Mouse (Mus musculus) small intestine, adult 2 months (tissue): ENCODE data around the gene Zfp790. TPM values are rescaled to one million over a fixed set of nuclear protein-coding genes. Genes with fewer than 3 reads are reported as not detected.
A peak's percentile ranks its signal among the peaks of the same experiment; 100 is the strongest.

ENCODE experiments used
- H3K27ac ChIP-seq: fragments of 200-500 bp; 2 replicates; pipeline ENCODE4 v1.5.1; 2012; ENCODE audit warnings: low read depth, low read length, control low read depth, inconsistent platforms; ENCODE audit not compliant: insufficient read depth
- H3K27me3 ChIP-seq: fragments of 200-500 bp; 2 replicates; pipeline ENCODE4 v1.6.1; 2012; ENCODE audit warnings: mild to moderate bottlenecking, moderate library complexity, low read length, inconsistent platforms; ENCODE audit not compliant: control insufficient read depth, insufficient read depth
- H3K36me3 ChIP-seq: fragments of 200-500 bp; 2 replicates; pipeline ENCODE4 v1.6.1; 2012; ENCODE audit warnings: mild to moderate bottlenecking, low read length, control low read depth, inconsistent platforms; ENCODE audit not compliant: control insufficient read depth, insufficient read depth
- H3K4me1 ChIP-seq: fragments of 200-500 bp; 2 replicates; pipeline ENCODE4 v1.6.1; 2012; ENCODE audit warnings: low read length, inconsistent platforms, mixed read lengths; ENCODE audit not compliant: control insufficient read depth, insufficient read depth, insufficient read length
- H3K4me3 ChIP-seq: fragments of 200-500 bp; 2 replicates; pipeline ENCODE4 v1.5.1; 2012; ENCODE audit warnings: low read depth, mild to moderate bottlenecking, control low read depth, inconsistent platforms, low read length, moderate library complexity
- CTCF ChIP-seq: fragments of 200-500 bp; IDR thresholded peaks from 2 replicates; pipeline ENCODE4 v1.5.1; 2012; ENCODE audit warnings: low read depth, mild to moderate bottlenecking, control low read depth, inconsistent platforms, low read length, moderate library complexity, mixed read lengths; ENCODE audit not compliant: insufficient replicate concordance, insufficient read length; ENCODE audit errors: extremely low read depth
- POLR2A ChIP-seq: fragments of 200-500 bp; IDR thresholded peaks from 2 replicates; pipeline ENCODE4 v1.6.1; 2012; ENCODE audit warnings: low read depth, mild to moderate bottlenecking, control low read depth, inconsistent platforms, low read length, moderate library complexity
- WGBS: fragments of 180-500 bp; shearing (Covaris S2); methylation state at CpG from one replicate; pipeline ENCODE4 v1.1.7; 2018; 5-methylcytosine and 5-hydroxymethylcytosine counted together
- polyA plus RNA-seq: library from polyadenylated mRNA; depleted of rRNA; stranded (reverse); fragments of >200 nt; gene quantifications from 2 replicates; pipeline ENCODE4 v1.2.3, GENCODE M21; 2012

Gene Zfp790
- polyA plus RNA-seq, 1 experiment: 0.86 TPM

DNA sequence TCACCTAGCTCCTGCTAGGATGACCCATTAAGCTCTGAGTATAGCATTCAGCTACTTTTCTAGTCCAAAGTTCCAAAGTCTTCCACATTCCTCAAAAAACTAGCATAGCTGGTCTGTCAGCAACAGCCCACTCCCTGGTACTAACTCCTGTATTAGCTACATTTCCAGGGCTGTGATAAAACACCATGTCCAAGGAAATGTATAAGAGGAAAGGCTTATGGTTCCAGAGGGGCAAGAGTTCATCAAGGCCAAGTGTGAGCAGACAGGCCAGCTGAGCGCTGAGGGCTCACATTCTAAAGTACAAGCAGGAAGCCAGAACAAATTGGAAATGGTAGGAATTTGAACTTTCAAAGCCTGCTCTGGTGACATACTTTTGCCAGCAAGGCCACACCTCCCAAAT lies 26.2 kb downstream of the Zfp790 start:
- WGBS: 70% methylated on average over 1 of the region's 1 CpGs

DNA sequence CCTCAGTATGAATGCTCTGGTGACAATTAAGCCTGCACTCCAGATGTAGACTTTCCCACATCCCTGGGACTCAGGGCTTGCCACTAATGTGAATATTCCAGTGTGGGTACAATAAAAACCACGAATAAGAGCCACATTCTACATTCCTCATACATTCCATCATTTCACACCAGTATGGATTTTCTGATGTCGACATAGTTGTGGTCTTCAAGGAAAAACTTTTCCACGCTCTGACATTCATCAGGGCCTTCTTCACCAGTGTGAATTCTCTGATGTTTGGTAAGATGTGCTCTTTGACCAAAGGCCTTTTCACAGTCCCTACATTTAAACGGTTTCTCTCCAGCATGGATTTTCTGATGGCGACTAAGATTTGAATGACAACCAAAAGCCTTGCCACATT lies 28.7 kb downstream of the Zfp790 start:
- no peak for TF ChIP-seq CTCF
- no peak for TF ChIP-seq POLR2A
- no peak overlapping the region for H3K27ac ChIP-seq
- 87% methylated on average over 5 of the region's 5 CpGs for WGBS
- peaks cover 6% of the 10 kb centered on the region for H3K36me3 ChIP-seq
- H3K27me3 ChIP-seq: no peaks in the 10 kb centered on the region
- H3K4me1 ChIP-seq: no peaks in the 10 kb centered on the region
- H3K4me3 ChIP-seq: no peak overlapping the region

More for the DNA sequence above, 26.2 kb downstream of the Zfp790 start:
- TF ChIP-seq POLR2A: no peak
- no peak for TF ChIP-seq CTCF
- H3K27me3 ChIP-seq: no peaks in the 10 kb centered on the region
- H3K4me3 ChIP-seq: no peak overlapping the region
- H3K4me1 ChIP-seq: no peaks in the 10 kb centered on the region
- H3K27ac ChIP-seq: no peak overlapping the region
- peaks cover 6% of the 10 kb centered on the region for H3K36me3 ChIP-seq

DNA sequence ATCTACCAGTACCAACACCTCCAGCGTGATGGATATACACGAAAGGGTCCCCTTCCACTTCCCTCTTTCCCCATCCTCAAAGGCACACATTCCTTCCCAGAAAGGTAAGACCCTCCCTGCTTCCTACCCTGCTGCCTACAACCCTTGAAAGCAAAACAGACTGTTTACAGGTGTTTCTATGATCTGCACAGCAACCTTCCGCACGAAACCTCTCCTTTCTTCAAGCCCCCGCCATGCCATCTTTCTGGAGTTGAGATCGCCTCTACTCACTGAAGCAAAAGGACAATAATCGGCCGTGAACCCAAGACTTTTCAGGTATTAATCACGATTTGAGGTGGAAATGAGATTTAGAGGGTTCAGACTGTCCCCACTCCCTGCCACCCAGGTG lies 36.9 kb downstream of the Zfp790 start:
- Histone ChIP-seq H3K4me3 (peak overlapping the region; percentile 72; the same call in 1 of the 2 replicates), H3K27ac (no peak overlapping the region), H3K36me3 (no peaks in the 10 kb centered on the region), H3K4me1 (peaks cover 2% of the 10 kb centered on the region; the same call in 1 of the 2 replicates), H3K27me3 (no peaks in the 10 kb centered on the region)
- TF ChIP-seq POLR2A (no peak), CTCF (no peak)
- WGBS: 39% methylated on average over 9 of the region's 9 CpGs

DNA sequence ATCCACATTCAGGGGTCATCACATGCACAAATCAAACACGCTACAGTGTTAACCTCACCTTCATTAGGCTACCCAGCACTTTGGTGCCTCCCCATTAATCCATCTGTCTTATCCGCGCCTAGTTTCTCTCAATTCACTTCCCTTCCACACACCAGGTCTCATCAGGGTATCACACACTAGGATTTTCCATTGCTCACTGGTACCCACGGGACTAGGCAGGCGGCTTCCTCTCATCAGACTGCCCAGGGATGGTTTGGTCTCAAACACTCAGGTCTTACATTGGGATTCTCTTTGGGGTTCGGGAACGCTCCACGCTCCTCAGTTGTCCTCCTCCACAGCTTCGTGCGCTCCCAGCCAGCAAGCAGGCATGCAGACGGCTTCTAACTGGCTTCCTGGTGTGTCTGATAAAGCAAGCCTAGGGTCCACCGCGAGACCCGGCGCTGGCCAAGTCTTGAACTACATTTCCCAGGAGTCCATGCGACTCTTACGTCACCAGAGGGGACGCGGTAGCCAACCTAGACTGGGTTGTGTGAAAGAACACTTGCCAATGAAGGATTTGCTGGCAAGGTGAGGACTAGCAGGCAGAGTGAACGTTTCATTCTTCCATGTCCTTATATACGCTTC lies 37.4 kb downstream of the Zfp790 start, which contains the start of gene Zfp940:
Gene Zfp940 (minus strand): TSS at position 451 of the 624 bp plus-strand sequence.
- peaks cover 2% of the 10 kb centered on the region; the same call in 1 of the 2 replicates for H3K4me1 ChIP-seq
- WGBS: 2% methylated on average over 21 of the region's 21 CpGs
- H3K4me3 ChIP-seq: peak within 1 kb of the TSS; percentile 72
- no peak within 1 kb of the TSS for H3K27ac ChIP-seq
- no peaks in the 10 kb centered on the region for H3K36me3 ChIP-seq
- 0 out of 2 replicates have a peak, but pooled peaks have one; percentile 21 for TF ChIP-seq POLR2A
- TF ChIP-seq CTCF: no peak
- no peaks in the 10 kb centered on the region for H3K27me3 ChIP-seq

DNA sequence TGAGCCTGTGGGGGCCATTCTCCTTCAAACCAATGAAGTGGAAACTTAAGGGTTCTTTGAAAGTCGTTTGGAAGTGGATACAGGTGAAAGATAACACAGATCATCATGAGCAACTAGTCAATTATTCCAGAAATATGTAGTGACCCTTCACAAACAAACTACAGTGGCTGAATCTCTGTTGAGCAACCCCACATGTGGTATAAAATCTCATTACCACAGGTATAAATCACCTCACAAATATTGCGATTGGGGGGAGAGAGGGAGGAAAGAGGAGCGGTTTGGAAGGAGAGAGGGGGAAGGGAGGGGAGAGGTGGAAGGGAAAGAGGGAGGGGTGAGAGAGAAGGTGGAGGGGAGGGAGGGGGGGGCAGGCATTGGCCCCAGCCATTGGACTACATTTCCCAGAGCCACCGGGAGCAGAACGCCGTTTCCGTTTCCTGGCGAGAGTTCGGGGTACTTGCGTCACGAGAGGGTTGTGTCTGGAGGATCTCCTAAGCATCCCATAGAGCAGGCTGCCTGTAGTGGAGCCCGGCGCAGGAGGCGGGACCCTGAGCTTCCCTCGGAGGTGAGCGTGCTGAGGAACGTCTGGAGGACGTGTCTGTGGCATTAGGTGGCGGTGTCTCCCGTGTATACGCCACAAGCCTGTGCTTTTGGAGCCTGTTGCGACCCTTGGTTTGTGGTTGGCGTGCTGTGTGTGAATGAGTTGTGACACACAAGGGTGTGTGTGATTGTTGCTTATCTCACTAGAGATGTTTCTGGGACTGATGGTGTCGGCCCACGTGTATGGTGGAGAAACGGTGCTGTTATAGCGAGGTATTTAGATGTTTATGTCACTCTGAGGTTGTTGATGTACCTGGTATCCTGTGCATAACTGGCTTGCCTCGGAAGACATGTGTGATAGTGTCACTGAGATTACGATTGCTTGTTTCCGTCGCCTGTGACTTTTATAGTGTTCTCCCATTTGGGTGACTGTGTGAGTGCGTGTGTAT lies 43.9 kb downstream of the Zfp790 start, which contains the start of gene Zfp420:
Gene Zfp420 (plus strand): TSS at position 448 of the 986 bp plus-strand sequence.
- H3K4me3 ChIP-seq: peak within 1 kb of the TSS; percentile 67
- WGBS: 3% methylated on average over 32 of the region's 32 CpGs
- no peak within 1 kb of the TSS for H3K27ac ChIP-seq
- no peaks in the 10 kb centered on the region; the same call in 1 of the 2 replicates for H3K4me1 ChIP-seq
- H3K27me3 ChIP-seq: no peaks in the 10 kb centered on the region
- H3K36me3 ChIP-seq: no peaks in the 10 kb centered on the region
- TF ChIP-seq CTCF: no peak
- peak; percentile 62; the same call in 1 of the 2 replicates for TF ChIP-seq POLR2A

DNA sequence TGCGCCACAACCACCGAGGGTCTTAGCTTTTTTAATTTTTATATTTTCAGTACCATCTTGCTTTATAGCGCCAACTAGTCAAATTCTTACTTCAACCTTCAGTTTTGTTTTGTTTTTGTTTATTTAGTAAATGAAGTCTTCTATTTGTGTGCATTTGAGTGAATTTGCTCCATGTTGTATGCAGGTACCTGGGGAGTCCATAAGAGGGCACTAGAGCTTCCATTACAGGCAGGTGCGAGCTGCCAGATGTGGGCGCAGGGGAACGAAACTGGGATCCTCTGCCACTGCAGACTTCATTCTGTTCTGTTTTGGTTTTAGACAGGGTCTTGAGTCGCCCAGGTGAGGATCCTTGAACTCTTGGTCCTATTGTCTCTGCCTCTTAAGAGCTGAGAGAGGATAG lies 45.7 kb downstream of the Zfp790 start:
- Histone ChIP-seq H3K27ac (no peak overlapping the region), H3K4me3 (no peak overlapping the region), H3K36me3 (no peaks in the 10 kb centered on the region), H3K27me3 (no peaks in the 10 kb centered on the region), H3K4me1 (no peaks in the 10 kb centered on the region; the same call in 1 of the 2 replicates)
- 95% methylated on average over 7 of the region's 7 CpGs for WGBS
- no peak for TF ChIP-seq CTCF
- TF ChIP-seq POLR2A: no peak
